Mouse (Mus musculus) liver, embryonic 18 days (tissue): ENCODE measurements around the gene AC109138.7. TPM values are rescaled to one million over a fixed set of nuclear protein-coding genes. Genes with fewer than 3 reads are reported as not detected.

Experiments
- polyA plus RNA-seq: library from polyadenylated mRNA; depleted of rRNA; stranded (reverse); fragments of >200 nt; gene quantifications from 2 replicates; pipeline ENCODE4 v1.2.3, GENCODE M21; 2012; rRNA removed

AC109138.7 gene
- polyA plus RNA-seq: not detected in 2 replicates

GRCm38 (mm10) chr19:4214071-4214770, at the start of gene AC109138.7, which contains the start of gene Clcf1:
Gene AC109138.7 (plus strand): TSS chr19:4214357.
Gene Clcf1 (plus strand): TSS chr19:4214238.

GRCm38 (mm10) chr19:4175368-4175947, 38.7 kb upstream of the AC109138.7 start, which contains the start of gene Carns1:
Gene Carns1 (minus strand): TSS chr19:4175479.

GRCm38 (mm10) chr19:4190831-4191334, 23.3 kb upstream of the AC109138.7 start, which contains the start of gene Tbc1d10c:
Gene Tbc1d10c (minus strand): TSS chr19:4191284.

GRCm38 (mm10) chr19:4191528-4192250, 22.5 kb upstream of the AC109138.7 start, which contains the start of gene Ppp1ca:
Gene Ppp1ca (plus strand): TSS chr19:4192065.

GRCm38 (mm10) chr19:4201291-4201909, 12.8 kb upstream of the AC109138.7 start, which contains the start of gene Rad9a:
Gene Rad9a (minus strand): TSS chr19:4201662.

GRCm38 (mm10) chr19:4231253-4232185, 17.4 kb downstream of the AC109138.7 start, which contains the start of gene Pold4:
Gene Pold4 (plus strand): TSS chr19:4231899.

GRCm38 (mm10) chr19:4268566-4269361, 54.6 kb downstream of the AC109138.7 start, which contains the start of gene Ssh3:
Gene Ssh3 (minus strand): TSS chr19:4269180.

Other genes with a start within 250 kb of the AC109138.7 start
- gene Aldh3b2, start 242.0 kb upstream of the AC109138.7 start, polyA plus RNA-seq: 0.11 and 0.17 TPM in 2 replicates
- gene Acy3, start 227.8 kb upstream of the AC109138.7 start, polyA plus RNA-seq: 11.6 and 14.0 TPM in 2 replicates
- gene Tbx10, start 221.6 kb upstream of the AC109138.7 start, polyA plus RNA-seq: not detected in 2 replicates
- 2.2 and 2.5 TPM in 2 replicates for gene Nudt8, start 213.8 kb upstream of the AC109138.7 start, polyA plus RNA-seq
- gene Gm49405, start 213.7 kb upstream of the AC109138.7 start, polyA plus RNA-seq: 0.61 and 0.75 TPM in 2 replicates
- 1.7 and 2.2 TPM in 2 replicates for gene Doc2g, start 211.0 kb upstream of the AC109138.7 start, polyA plus RNA-seq
- gene Ndufv1, start 201.6 kb upstream of the AC109138.7 start, polyA plus RNA-seq: 80.0 and 84.9 TPM in 2 replicates
- gene Gstp1, start 176.4 kb upstream of the AC109138.7 start, polyA plus RNA-seq: 320 and 356 TPM in 2 replicates
- 5.6 and 7.9 TPM in 2 replicates for gene Gstp2, start 168.3 kb upstream of the AC109138.7 start, polyA plus RNA-seq
- gene Gstp3, start 154.8 kb upstream of the AC109138.7 start, polyA plus RNA-seq: 225 and 276 TPM in 2 replicates
- 0.32 and 0.84 TPM in 2 replicates for gene Cabp2, start 132.8 kb upstream of the AC109138.7 start, polyA plus RNA-seq
- gene Cdk2ap2, start 117.2 kb upstream of the AC109138.7 start, polyA plus RNA-seq: 72.2 and 73.8 TPM in 2 replicates
- gene Pitpnm1, start 114.4 kb upstream of the AC109138.7 start, polyA plus RNA-seq: 13.3 and 16.3 TPM in 2 replicates
- gene Aip, start 88.5 kb upstream of the AC109138.7 start, polyA plus RNA-seq: 35.5 and 43.9 TPM in 2 replicates
- not detected in 2 replicates for gene Gpr152, start 74.6 kb upstream of the AC109138.7 start, polyA plus RNA-seq
- 0.22 and 0.31 TPM in 2 replicates for gene Cabp4, start 70.3 kb upstream of the AC109138.7 start, polyA plus RNA-seq
- gene Coro1b, start 65.7 kb upstream of the AC109138.7 start, polyA plus RNA-seq: 80.4 and 82.0 TPM in 2 replicates
- 21.9 and 27.1 TPM in 2 replicates for gene Ptprcap, start 60.8 kb upstream of the AC109138.7 start, polyA plus RNA-seq
- 14.6 and 16.1 TPM in 2 replicates for gene Rps6kb2, start 51.0 kb upstream of the AC109138.7 start, polyA plus RNA-seq
- 2.3 and 2.4 TPM in 2 replicates for gene Carns1, start 38.9 kb upstream of the AC109138.7 start, polyA plus RNA-seq
- 9.0 and 11.5 TPM in 2 replicates for gene Tbc1d10c, start 23.1 kb upstream of the AC109138.7 start, polyA plus RNA-seq
- 176 and 177 TPM in 2 replicates for gene Ppp1ca, start 22.3 kb upstream of the AC109138.7 start, polyA plus RNA-seq
- gene Rad9a, start 12.7 kb upstream of the AC109138.7 start, polyA plus RNA-seq: 13.6 and 14.5 TPM in 2 replicates
- gene Clcf1, start 119 bp upstream of the AC109138.7 start, polyA plus RNA-seq: 2.0 and 2.2 TPM in 2 replicates
- gene Pold4, start 17.5 kb downstream of the AC109138.7 start, polyA plus RNA-seq: 34.3 and 34.5 TPM in 2 replicates
- 7.4 and 8.0 TPM in 2 replicates for gene Ssh3, start 54.8 kb downstream of the AC109138.7 start, polyA plus RNA-seq
- 2.0 and 2.2 TPM in 2 replicates for gene Ankrd13d, start 68.8 kb downstream of the AC109138.7 start, polyA plus RNA-seq
- gene Grk2, start 91.9 kb downstream of the AC109138.7 start, polyA plus RNA-seq: 35.7 and 42.3 TPM in 2 replicates
- 17.7 and 20.3 TPM in 2 replicates for gene Kdm2a, start 183.9 kb downstream of the AC109138.7 start, polyA plus RNA-seq
- gene Rhod, start 225.1 kb downstream of the AC109138.7 start, polyA plus RNA-seq: 7.2 and 8.4 TPM in 2 replicates